37 mouse cellular contexts compared by ENCODE assay signal in genomic region chr11:83663532-83663931, GRCm38 (mm10). TPM values are rescaled to one million over a fixed set of nuclear protein-coding genes. Genes with fewer than 3 reads are reported as not detected.
DNase-seq lines count a peak whose midpoint lies in the region; ATAC-seq and TF ChIP-seq lines count a peak whose summit lies in the region.
"Had no signal": no experiment of that assay in that cellular context is flagged by ENCODE, and none has a peak within 500 bp of the region (broad histone marks: within the 10 kb centered on the region; RNA-seq: fewer than 3 reads in every experiment).

No protein-coding gene starts in this region.

- H3K27ac ChIP-seq in lung, postnatal 0 days (ENCODE audit: low read length) = no peak overlapping the region
- no peak overlapping the region for H3K27ac ChIP-seq in forebrain, embryonic 12.5 days
- H3K27ac ChIP-seq: embryonic facial prominence, embryonic 13.5 days; forebrain, embryonic 10.5 days; hindbrain, embryonic 13.5 days; left cerebral cortex, adult 2 months; limb, embryonic 12.5 days; stomach, embryonic 15.5 days had no signal

- no peaks in the 10 kb centered on the region for H3K4me1 ChIP-seq in lung, postnatal 0 days (ENCODE audit: insufficient read depth, low read depth, low read length)
- H3K4me1 ChIP-seq in forebrain, embryonic 12.5 days = no peaks in the 10 kb centered on the region
- H3K4me1 ChIP-seq: embryonic facial prominence, embryonic 13.5 days; forebrain, embryonic 10.5 days; hindbrain, embryonic 13.5 days; limb, embryonic 12.5 days; stomach, embryonic 15.5 days had no signal

- H3K36me3 ChIP-seq in lung, postnatal 0 days (ENCODE audit: insufficient read depth, low read length) = no peaks in the 10 kb centered on the region
- H3K36me3 ChIP-seq in forebrain, embryonic 12.5 days (replicated peaks) = no peaks in the 10 kb centered on the region
- H3K36me3 ChIP-seq: embryonic facial prominence, embryonic 13.5 days; forebrain, embryonic 10.5 days; hindbrain, embryonic 13.5 days; limb, embryonic 12.5 days; stomach, embryonic 15.5 days had no signal

- H3K9ac ChIP-seq in lung, postnatal 0 days (replicated peaks; ENCODE audit: low read depth) = no peak overlapping the region
- no peak overlapping the region for H3K9ac ChIP-seq in forebrain, embryonic 12.5 days
- H3K9ac ChIP-seq: embryonic facial prominence, embryonic 13.5 days; hindbrain, embryonic 13.5 days; limb, embryonic 12.5 days; stomach, embryonic 15.5 days had no signal

- no peak for TF ChIP-seq EP300 in lung, postnatal 0 days (IDR thresholded peaks at IDR 0.05)

- no peaks in the 10 kb centered on the region for H3K27me3 ChIP-seq in lung, postnatal 0 days (replicated peaks; ENCODE audit: insufficient read depth, low read length)
- no peaks in the 10 kb centered on the region for H3K27me3 ChIP-seq in forebrain, embryonic 12.5 days
- H3K27me3 ChIP-seq: embryonic facial prominence, embryonic 13.5 days; hindbrain, embryonic 13.5 days; limb, embryonic 12.5 days; stomach, embryonic 15.5 days had no signal

- peak; percentile 31 for DNase-seq in lung, postnatal 0 days (ENCODE audit: low spot score)
- DNase-seq in lung, postnatal 14 days = no peak
- no peak for DNase-seq in spleen, postnatal 14 days (ENCODE audit: low spot score in 2 of 2)
- DNase-seq in layer of hippocampus, adult 9-10 months (ENCODE audit: low spot score) = no peak
- DNase-seq: adrenal gland, adult 2 months; B cell, adult 2 months; cerebellum, adult 11 months; cerebellum, adult 9-10 months; cerebellum, postnatal 36 days; heart, postnatal 14 days; kidney, adult 8-10 months; kidney, postnatal 14 days; midbrain, embryonic 14.5 days; right cerebral cortex, postnatal 4 days had no signal

- no peak overlapping the region for H3K4me2 ChIP-seq in lung, postnatal 0 days (replicated peaks; ENCODE audit: low read depth, low read length)
- no peak overlapping the region for H3K4me2 ChIP-seq in forebrain, embryonic 12.5 days
- H3K4me2 ChIP-seq: embryonic facial prominence, embryonic 13.5 days; hindbrain, embryonic 13.5 days; limb, embryonic 12.5 days; stomach, embryonic 15.5 days had no signal

- ATAC-seq in lung, postnatal 0 days = no peak
- ATAC-seq in common myeloid progenitor, adult 5-6 weeks (replicated peaks; ENCODE audit: low read depth, poor library complexity, severe bottlenecking) = 0 out of 2 replicates have a peak, but pooled peaks have one; percentile 26
- ATAC-seq in megakaryocyte progenitor cell, adult 5-6 weeks (replicated peaks; ENCODE audit: poor library complexity) = peak; percentile 68
- ATAC-seq in forebrain, embryonic 12.5 days (ENCODE audit: low FRiP score) = no peak
- ATAC-seq: forebrain, embryonic 16.5 days; intestine, embryonic 16.5 days had no signal

- H3K4me3 ChIP-seq in lung, postnatal 0 days (ENCODE audit: low read depth, low read length) = no peak overlapping the region
- no peak overlapping the region for H3K4me3 ChIP-seq in forebrain, embryonic 12.5 days (replicated peaks)
- H3K4me3 ChIP-seq: embryonic facial prominence, embryonic 13.5 days; forebrain, embryonic 10.5 days; hindbrain, embryonic 13.5 days; left cerebral cortex, adult 2 months; limb, embryonic 12.5 days; stomach, embryonic 15.5 days had no signal

- no peaks in the 10 kb centered on the region for H3K9me3 ChIP-seq in lung, postnatal 0 days (ENCODE audit: low read length)
- no peaks in the 10 kb centered on the region for H3K9me3 ChIP-seq in forebrain, embryonic 12.5 days
- H3K9me3 ChIP-seq: embryonic facial prominence, embryonic 13.5 days; forebrain, embryonic 10.5 days; hindbrain, embryonic 13.5 days; limb, embryonic 12.5 days; stomach, embryonic 15.5 days had no signal

- WGBS in lung, postnatal 0 days = 46% methylated on average over 5 of the region's 5 CpGs
- 86% methylated on average over 5 of the region's 5 CpGs for WGBS in forebrain, embryonic 12.5 days

- no peak for TF ChIP-seq CTCF in lung, postnatal 0 days (IDR thresholded peaks at IDR 0.05)

RNA-seq across cellular contexts. Expression of gene Ccl4, which starts 1.1 kb away (rescaled TPM):
- 1.7 and 15.8 TPM in 2 replicates for polyA plus RNA-seq in lung, postnatal 0 days (2015; fragmentation: Nextera tagmentation; extraction: Ambion mirVana)
- 55.0 and 99.0 TPM in 2 replicates for total RNA-seq in common myeloid progenitor, adult 5-6 weeks (2017)
- total RNA-seq in megakaryocyte progenitor cell, adult 5-6 weeks (2015) = 19.6 and 29.1 TPM in 2 replicates
- total RNA-seq in megakaryocyte progenitor cell, adult 5-6 weeks (2017) = 16.7 and 37.1 TPM in 2 replicates
- polyA plus RNA-seq in forebrain, embryonic 12.5 days (2016; fragmentation: Nextera tagmentation; extraction: Ambion mirVana) = not detected in 2 replicates
- total RNA-seq: gastrocnemius, adult 8-10 months; heart, postnatal 14 days; layer of hippocampus, adult 18-20 months; layer of hippocampus, postnatal 14 days; left cerebral cortex, adult 2 months; left cerebral cortex, postnatal 25 days; liver, adult 2 months had no signal
- polyA plus RNA-seq: forebrain, embryonic 16.5 days; lung, embryonic 16.5 days had no signal

RNA-seq across cellular contexts. Expression of gene Ccl3, which starts 14.4 kb away (rescaled TPM):
- polyA plus RNA-seq in lung, postnatal 0 days (2015; fragmentation: Nextera tagmentation; extraction: Ambion mirVana) = 3.6 and 11.2 TPM in 2 replicates
- 183 and 212 TPM in 2 replicates for total RNA-seq in common myeloid progenitor, adult 5-6 weeks (2017)
- total RNA-seq in megakaryocyte progenitor cell, adult 5-6 weeks (2015) = 99.8 and 229 TPM in 2 replicates
- total RNA-seq in megakaryocyte progenitor cell, adult 5-6 weeks (2017) = 37.9 and 120 TPM in 2 replicates
- polyA plus RNA-seq in forebrain, embryonic 12.5 days (2016; fragmentation: Nextera tagmentation; extraction: Ambion mirVana) = 0.43 and 1.00 TPM in 2 replicates
- total RNA-seq: gastrocnemius, adult 8-10 months; gastrocnemius, postnatal 4 days; heart, postnatal 14 days; layer of hippocampus, adult 18-20 months; layer of hippocampus, postnatal 14 days; left cerebral cortex, adult 2 months; left cerebral cortex, postnatal 25 days had no signal
- polyA plus RNA-seq: limb, embryonic 12.5 days had no signal

RNA-seq across cellular contexts. Expression of gene Rpl9-ps1, which starts 18.1 kb away (rescaled TPM):
- not detected in 2 replicates for polyA plus RNA-seq in lung, postnatal 0 days (2015; fragmentation: Nextera tagmentation; extraction: Ambion mirVana)
- total RNA-seq in common myeloid progenitor, adult 5-6 weeks (2017) = 1.2 and 3.2 TPM in 2 replicates
- 0.44 and 1.2 TPM in 2 replicates for total RNA-seq in megakaryocyte progenitor cell, adult 5-6 weeks (2015)
- not detected in 2 replicates for total RNA-seq in megakaryocyte progenitor cell, adult 5-6 weeks (2017)
- not detected in 2 replicates for polyA plus RNA-seq in forebrain, embryonic 12.5 days (2016; fragmentation: Nextera tagmentation; extraction: Ambion mirVana)
- total RNA-seq: adrenal gland, adult 2 months; adrenal gland, postnatal 4 days; gastrocnemius, adult 8-10 months; gastrocnemius, postnatal 4 days; heart, postnatal 14 days; layer of hippocampus, adult 18-20 months; layer of hippocampus, postnatal 14 days; left cerebral cortex, adult 2 months; left cerebral cortex, postnatal 25 days; liver, adult 2 months; megakaryocyte-erythroid progenitor cell, adult 5-6 weeks had no signal
- polyA plus RNA-seq: adrenal gland, adult 2 months; embryonic facial prominence, embryonic 13.5 days; forebrain, embryonic 10.5 days; forebrain, embryonic 16.5 days; heart, embryonic 14.5 days; hindbrain, embryonic 13.5 days; intestine, embryonic 16.5 days; limb, embryonic 12.5 days; liver, adult 2 months; liver, embryonic 16.5 days; lung, embryonic 16.5 days; midbrain, embryonic 14.5 days; stomach, embryonic 15.5 days; urinary bladder, adult 2 months had no signal

RNA-seq across cellular contexts. Expression of gene Wfdc17, which starts 40.3 kb away (rescaled TPM):
- polyA plus RNA-seq in lung, postnatal 0 days (2015; fragmentation: Nextera tagmentation; extraction: Ambion mirVana) = 27.1 and 33.5 TPM in 2 replicates
- 12.7 and 16.2 TPM in 2 replicates for total RNA-seq in common myeloid progenitor, adult 5-6 weeks (2017)
- 3.0 and 6.0 TPM in 2 replicates for total RNA-seq in megakaryocyte progenitor cell, adult 5-6 weeks (2015)
- total RNA-seq in megakaryocyte progenitor cell, adult 5-6 weeks (2017) = 1.7 TPM in 1 of 2 replicates, not detected in the other
- not detected in 2 replicates for polyA plus RNA-seq in forebrain, embryonic 12.5 days (2016; fragmentation: Nextera tagmentation; extraction: Ambion mirVana)
- total RNA-seq: layer of hippocampus, adult 18-20 months; layer of hippocampus, postnatal 14 days; left cerebral cortex, adult 2 months; left cerebral cortex, postnatal 25 days; megakaryocyte-erythroid progenitor cell, adult 5-6 weeks had no signal
- polyA plus RNA-seq: forebrain, embryonic 10.5 days; forebrain, embryonic 16.5 days had no signal

RNA-seq across cellular contexts. Expression of gene Wfdc18, which starts 45.3 kb away (rescaled TPM):
- polyA plus RNA-seq in lung, postnatal 0 days (2015; fragmentation: Nextera tagmentation; extraction: Ambion mirVana) = 11.4 TPM in 1 of 2 replicates, not detected in the other
- not detected in 2 replicates for total RNA-seq in common myeloid progenitor, adult 5-6 weeks (2017)
- not detected in 2 replicates for total RNA-seq in megakaryocyte progenitor cell, adult 5-6 weeks (2015)
- total RNA-seq in megakaryocyte progenitor cell, adult 5-6 weeks (2017) = not detected in 2 replicates
- not detected in 2 replicates for polyA plus RNA-seq in forebrain, embryonic 12.5 days (2016; fragmentation: Nextera tagmentation; extraction: Ambion mirVana)
- total RNA-seq: adrenal gland, adult 2 months; adrenal gland, postnatal 4 days; gastrocnemius, adult 8-10 months; gastrocnemius, postnatal 4 days; heart, postnatal 14 days; layer of hippocampus, postnatal 14 days; liver, adult 2 months; megakaryocyte-erythroid progenitor cell, adult 5-6 weeks had no signal
- polyA plus RNA-seq: adrenal gland, adult 2 months; embryonic facial prominence, embryonic 13.5 days; forebrain, embryonic 10.5 days; forebrain, embryonic 16.5 days; hindbrain, embryonic 13.5 days; limb, embryonic 12.5 days; liver, adult 2 months; midbrain, embryonic 14.5 days had no signal

Comparison
In these comparisons a context has a peak if more than half of its experiments do, and no peak if none do; other contexts are left out.
1. ATAC-seq: peak in common myeloid progenitor, adult 5-6 weeks (single experiment) and megakaryocyte progenitor cell, adult 5-6 weeks (single experiment); none in lung, postnatal 0 days (single experiment) and forebrain, embryonic 12.5 days (single experiment).